Mouse (Mus musculus) forebrain, embryonic 16.5 days (tissue): ENCODE results near the gene Ggct. TPM values are rescaled to one million over a fixed set of nuclear protein-coding genes. Genes with fewer than 3 reads are reported as not detected.

ENCODE experiments used
- ATAC-seq: fragments of 200-750 bp; cut with Nextera tagmentation; 2 replicates; pipeline ENCODE4 v1.8.0; 2017; ENCODE audit warnings: mild to moderate bottlenecking, moderate library complexity
- H3K27ac ChIP-seq: fragments of 300-500 bp; sonication (generic); 2 replicates; pipeline ENCODE4 v1.5.1; 2014; ENCODE audit warnings: low read length, control low read depth
- H3K27me3 ChIP-seq: fragments of 300-500 bp; sonication (generic); replicated peaks from 2 replicates; pipeline ENCODE4 v1.6.1; 2014; ENCODE audit warnings: low read length; ENCODE audit not compliant: control insufficient read depth, insufficient read depth
- H3K36me3 ChIP-seq: fragments of 300-500 bp; sonication (generic); 2 replicates; pipeline ENCODE4 v1.6.1; 2014; ENCODE audit not compliant: control insufficient read depth, insufficient read depth
- H3K4me1 ChIP-seq: fragments of 300-500 bp; sonication (generic); replicated peaks from 2 replicates; pipeline ENCODE4 v1.6.1; 2014; ENCODE audit warnings: low read length; ENCODE audit not compliant: control insufficient read depth, insufficient read depth
- H3K4me2 ChIP-seq: fragments of 300-500 bp; sonication (generic); 2 replicates; pipeline ENCODE4 v1.6.1; 2014; ENCODE audit warnings: mild to moderate bottlenecking, low read length, control low read depth
- H3K4me3 ChIP-seq: fragments of 300-500 bp; sonication (generic); replicated peaks from 2 replicates; pipeline ENCODE4 v1.5.1; 2014; ENCODE audit warnings: mild to moderate bottlenecking, low read length, control low read depth
- H3K9ac ChIP-seq: fragments of 300-500 bp; sonication (generic); replicated peaks from 2 replicates; pipeline ENCODE4 v1.6.1; 2014; ENCODE audit warnings: low read depth, low read length, control low read depth
- H3K9me3 ChIP-seq: fragments of 300-500 bp; sonication (generic); 2 replicates; pipeline ENCODE4 v1.6.1; 2016; ENCODE audit warnings: low read length; ENCODE audit not compliant: control insufficient read depth
- WGBS: fragments of 180-500 bp; shearing (Covaris S2); extraction: QIAGEN DNeasy Blood & Tissue Kit; methylation state at CpG from one replicate; pipeline ENCODE4 v1.1.7; 2014; 5-methylcytosine and 5-hydroxymethylcytosine counted together
- polyA plus RNA-seq: library from polyadenylated mRNA; unstranded; fragments of >200 nt; fragmentation: Nextera tagmentation; extraction: Ambion mirVana; gene quantifications from 2 replicates; pipeline ENCODE4 v1.2.1, GENCODE M21; 2015

Gene Ggct
- polyA plus RNA-seq = 18.9 and 21.0 TPM in 2 replicates

DNA sequence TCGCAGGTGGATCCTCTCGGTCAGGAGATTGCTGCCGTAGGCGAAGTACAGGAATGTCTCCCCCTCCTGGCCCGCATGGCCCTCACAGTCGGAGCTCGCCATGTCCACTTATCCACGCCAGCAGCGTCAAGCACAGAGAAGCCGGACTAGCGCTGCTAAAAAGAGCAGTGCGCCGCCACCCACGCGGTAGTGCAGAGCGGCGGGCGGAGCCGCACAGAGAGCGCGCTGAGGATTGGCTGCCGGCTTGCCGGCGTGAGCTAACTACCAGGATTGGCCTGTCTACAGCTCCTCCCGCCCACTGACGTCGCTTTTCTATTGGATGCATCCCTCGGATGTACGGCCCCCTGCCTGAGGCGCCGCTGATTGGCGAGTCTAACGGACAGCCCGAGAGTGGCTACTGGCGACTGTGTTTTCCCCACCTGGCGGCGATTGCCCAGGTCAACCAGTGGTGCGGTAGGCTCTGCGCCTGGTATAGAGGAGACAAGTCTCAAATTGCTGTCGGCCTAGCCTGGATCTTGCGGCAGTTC, at the start of gene Ggct:
Gene Ggct (minus strand): TSS at position 217 of the 527 bp plus-strand sequence.
- Histone ChIP-seq H3K9ac (peak within 1 kb of the TSS; percentile 78), H3K4me2 (peak within 1 kb of the TSS; percentile 95), H3K9me3 (no peaks in the 10 kb centered on the region), H3K4me1 (peaks cover 9% of the 10 kb centered on the region), H3K27ac (peak within 1 kb of the TSS; percentile 28; the same call in 1 of the 2 replicates), H3K36me3 (no peaks in the 10 kb centered on the region), H3K27me3 (no peaks in the 10 kb centered on the region), H3K4me3 (peak within 1 kb of the TSS; percentile 77)
- WGBS = under 1% methylated on average over 41 of the region's 41 CpGs
- peak; percentile 100 for ATAC-seq

DNA sequence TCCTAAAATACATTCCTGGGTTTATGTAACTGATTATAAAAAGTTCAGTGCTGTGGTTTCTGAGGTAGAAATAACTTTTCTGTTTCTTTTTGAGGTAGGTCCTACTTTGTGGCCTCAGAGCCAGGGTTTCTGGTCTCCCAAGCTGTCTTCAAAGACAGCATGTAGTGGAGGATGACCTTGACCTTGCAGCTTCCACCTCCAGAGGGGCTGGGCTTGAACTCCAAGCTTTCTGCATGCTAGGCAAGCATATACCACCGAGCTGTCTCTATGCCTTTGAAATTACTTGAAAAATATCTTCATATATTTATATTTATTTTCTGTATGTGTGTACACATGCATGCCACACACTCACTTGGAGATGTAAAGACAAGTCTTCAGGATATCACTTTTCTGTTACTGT, 47.3 kb upstream of the Ggct start:
- H3K4me2 ChIP-seq = no peak overlapping the region
- no peaks in the 10 kb centered on the region for H3K36me3 ChIP-seq
- H3K27ac ChIP-seq = no peak overlapping the region
- WGBS = 77% methylated on average over 1 of the region's 1 CpGs
- no peak overlapping the region for H3K4me3 ChIP-seq
- no peaks in the 10 kb centered on the region for H3K9me3 ChIP-seq
- H3K27me3 ChIP-seq = no peaks in the 10 kb centered on the region
- no peak for ATAC-seq
- peaks cover 16% of the 10 kb centered on the region for H3K4me1 ChIP-seq
- H3K9ac ChIP-seq = no peak overlapping the region

- H3K36me3 ChIP-seq = no peaks in the 10 kb centered on the region
- 74% methylated on average over 6 of the region's 6 CpGs for WGBS
- peak overlapping the region; percentile 98 for H3K4me3 ChIP-seq
- peak overlapping the region; percentile 77 for H3K4me2 ChIP-seq
- ATAC-seq = no peak
- H3K9ac ChIP-seq = peak overlapping the region; percentile 36; the same call in 1 of the 2 replicates
- H3K27ac ChIP-seq = no peak overlapping the region
- H3K9me3 ChIP-seq = no peaks in the 10 kb centered on the region
- H3K27me3 ChIP-seq = no peaks in the 10 kb centered on the region
- peaks cover 16% of the 10 kb centered on the region for H3K4me1 ChIP-seq
Observed at GRCm38 (mm10) chr6:55039446-55039783, 46.7 kb upstream of the Ggct start.

- Histone ChIP-seq H3K4me3 (peak overlapping the region; percentile 98), H3K27me3 (no peaks in the 10 kb centered on the region), H3K4me2 (peak overlapping the region; percentile 77), H3K27ac (peak overlapping the region; percentile 96), H3K36me3 (no peaks in the 10 kb centered on the region), H3K9ac (peak overlapping the region; percentile 98), H3K4me1 (peaks cover 16% of the 10 kb centered on the region), H3K9me3 (no peaks in the 10 kb centered on the region)
- no peak for ATAC-seq
- 2% methylated on average over 12 of the region's 12 CpGs for WGBS
Observed at GRCm38 (mm10) chr6:55038671-55039445, 46.1 kb upstream of the Ggct start.

DNA sequence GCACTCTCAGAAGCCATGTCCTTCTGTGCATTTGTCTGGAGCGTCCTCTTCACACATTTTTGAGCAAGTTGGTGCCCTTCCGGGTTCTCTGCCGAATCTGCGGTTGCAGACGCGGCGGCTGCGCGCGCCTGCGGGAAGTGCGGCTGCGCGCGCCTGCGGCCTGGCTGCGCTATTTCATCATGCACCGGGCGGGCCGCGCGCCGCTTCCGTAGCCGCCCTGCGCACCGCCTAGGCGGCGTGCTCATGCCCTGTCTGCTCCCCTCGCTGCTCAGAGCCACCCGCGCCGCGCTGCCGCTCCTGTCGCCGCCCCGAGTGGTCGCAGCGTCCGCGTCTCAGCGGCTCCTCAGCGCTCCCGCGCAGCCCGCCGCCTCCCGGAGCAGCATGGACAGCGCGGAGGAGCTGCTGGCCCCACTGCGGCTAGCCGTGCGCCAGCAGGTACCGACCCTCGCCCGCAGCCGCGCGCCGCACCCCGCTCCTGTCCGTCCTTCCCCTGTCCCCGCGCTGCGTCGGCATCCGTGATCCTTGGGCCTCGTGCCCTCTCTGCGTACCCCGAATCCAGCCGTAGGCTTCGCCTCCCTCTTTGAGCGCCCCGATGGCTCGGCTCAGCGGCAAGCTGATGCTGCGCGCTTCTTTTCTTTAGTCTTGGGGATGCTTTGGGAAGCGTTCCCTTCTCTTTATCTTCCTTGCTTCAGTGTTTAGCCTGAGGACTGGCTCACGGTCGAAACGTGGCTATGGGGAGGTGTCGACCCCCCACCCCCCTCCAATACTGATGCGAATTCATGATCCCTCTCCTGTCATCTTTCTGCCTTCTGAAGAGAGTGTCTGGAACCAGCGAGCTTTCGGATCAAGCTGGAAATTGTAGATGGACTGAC, 45.3 kb upstream of the Ggct start, which contains the start of gene Gars:
Gene Gars (plus strand): TSS at position 209 of the 872 bp plus-strand sequence.
- ATAC-seq = peak; percentile 99
- H3K36me3 ChIP-seq = no peaks in the 10 kb centered on the region

DNA sequence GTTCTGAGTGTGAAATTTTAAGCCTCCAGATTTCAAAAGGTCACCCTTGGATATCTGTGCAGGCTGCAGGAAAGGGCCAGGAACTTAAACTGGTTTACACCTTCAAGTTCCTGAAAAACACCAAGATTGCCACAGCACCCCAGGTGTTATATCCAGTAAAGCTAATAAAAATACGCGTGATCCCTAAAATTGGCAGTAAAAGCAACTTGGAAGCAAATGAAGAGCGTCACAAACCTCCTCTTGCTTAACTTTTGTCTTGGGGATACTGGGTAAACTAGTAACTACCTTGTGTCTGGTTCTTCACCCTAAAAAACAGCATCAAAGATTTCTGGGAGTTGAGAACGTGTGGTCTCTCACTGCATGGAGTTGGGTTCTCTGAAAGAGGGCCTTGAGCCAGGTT, 44.0 kb upstream of the Ggct start:
- WGBS = 89% methylated on average over 4 of the region's 4 CpGs
- H3K27ac ChIP-seq = no peak overlapping the region
- no peaks in the 10 kb centered on the region for H3K9me3 ChIP-seq
- no peak overlapping the region for H3K9ac ChIP-seq
- no peaks in the 10 kb centered on the region for H3K27me3 ChIP-seq
- H3K4me3 ChIP-seq = no peak overlapping the region
- peaks cover 16% of the 10 kb centered on the region for H3K4me1 ChIP-seq
- no peaks in the 10 kb centered on the region for H3K36me3 ChIP-seq
- no peak for ATAC-seq
- no peak overlapping the region for H3K4me2 ChIP-seq

More for the DNA sequence above, 45.3 kb upstream of the Ggct start, which contains the start of gene Gars:
- WGBS = under 1% methylated on average over 79 of the region's 87 CpGs
- H3K27ac ChIP-seq = peak within 1 kb of the TSS; percentile 96
- H3K9ac ChIP-seq = peak within 1 kb of the TSS; percentile 98
- peak within 1 kb of the TSS; percentile 81 for H3K4me2 ChIP-seq
- peaks cover 16% of the 10 kb centered on the region for H3K4me1 ChIP-seq
- peak within 1 kb of the TSS; percentile 98 for H3K4me3 ChIP-seq
- H3K27me3 ChIP-seq = no peaks in the 10 kb centered on the region
- H3K9me3 ChIP-seq = no peaks in the 10 kb centered on the region

- H3K27ac ChIP-seq = no peak overlapping the region
- no peak overlapping the region for H3K4me2 ChIP-seq
- 69% methylated on average over 2 of the region's 2 CpGs for WGBS
- H3K4me3 ChIP-seq = no peak overlapping the region
- no peak overlapping the region for H3K9ac ChIP-seq
- no peak for ATAC-seq
- no peaks in the 10 kb centered on the region for H3K27me3 ChIP-seq
- H3K4me1 ChIP-seq = no peaks in the 10 kb centered on the region
- H3K36me3 ChIP-seq = no peaks in the 10 kb centered on the region
- H3K9me3 ChIP-seq = no peaks in the 10 kb centered on the region
Observed at GRCm38 (mm10) chr6:55027642-55028041, 34.9 kb upstream of the Ggct start.

DNA sequence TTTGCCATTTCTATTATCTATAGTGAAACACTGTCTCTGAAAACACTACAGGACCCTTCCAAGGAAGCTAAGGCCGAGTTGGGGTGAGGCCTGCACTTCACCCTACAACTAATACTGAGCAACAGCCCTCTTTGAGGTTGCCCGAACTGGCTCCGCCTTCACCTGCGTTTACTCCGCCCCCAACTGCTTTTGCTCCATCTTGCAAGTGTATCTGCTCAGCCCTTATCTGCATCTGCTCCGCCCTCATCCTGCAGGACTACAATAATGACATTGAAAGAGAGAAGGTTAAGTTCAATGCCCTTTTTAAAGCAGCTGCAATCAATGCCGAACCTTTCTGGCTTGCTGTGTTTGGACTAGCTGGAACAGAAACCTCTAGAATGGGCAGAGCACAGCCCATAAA, 29.1 kb upstream of the Ggct start:
- WGBS = 82% methylated on average over 7 of the region's 7 CpGs
- H3K9ac ChIP-seq = no peak overlapping the region
- no peak overlapping the region for H3K4me2 ChIP-seq
- no peak for ATAC-seq
- no peaks in the 10 kb centered on the region for H3K27me3 ChIP-seq
- H3K4me3 ChIP-seq = no peak overlapping the region
- H3K4me1 ChIP-seq = no peaks in the 10 kb centered on the region; the same call in 1 of the 2 replicates
- H3K36me3 ChIP-seq = no peaks in the 10 kb centered on the region
- H3K27ac ChIP-seq = no peak overlapping the region
- no peaks in the 10 kb centered on the region for H3K9me3 ChIP-seq

DNA sequence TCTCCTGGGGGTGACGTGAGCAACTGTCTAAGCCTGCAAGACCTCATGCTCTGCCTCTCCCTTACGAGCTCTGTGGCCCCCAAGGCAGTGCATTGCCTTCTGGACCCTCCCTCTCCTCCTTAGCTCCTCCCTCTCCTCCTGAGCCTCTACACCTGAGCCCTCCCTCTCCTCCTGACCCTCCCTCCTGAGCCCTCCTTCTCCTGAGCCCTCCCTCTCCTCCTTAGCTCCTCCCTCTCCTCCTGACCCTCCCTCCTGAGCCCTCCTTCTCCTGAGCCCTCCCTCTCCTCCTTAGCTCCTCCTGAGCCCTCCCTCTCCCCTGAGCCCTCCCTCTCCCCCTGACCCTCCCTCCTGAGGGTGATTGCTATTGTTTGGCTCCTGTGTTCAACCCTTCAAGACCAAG, 25.7 kb upstream of the Ggct start:
- Histone ChIP-seq H3K27me3 (no peaks in the 10 kb centered on the region; the same call in 1 of the 2 replicates), H3K36me3 (no peaks in the 10 kb centered on the region), H3K4me1 (peaks cover 5% of the 10 kb centered on the region; the same call in 1 of the 2 replicates), H3K9ac (no peak overlapping the region), H3K9me3 (no peaks in the 10 kb centered on the region), H3K4me3 (no peak overlapping the region), H3K4me2 (no peak overlapping the region), H3K27ac (no peak overlapping the region)
- 84% methylated on average over 2 of the region's 2 CpGs for WGBS
- ATAC-seq = no peak
